Mouse (Mus musculus): ENCODE results near the gene Gm11549.

- TF ChIP-seq SIN3A (IDR thresholded peaks at IDR 0.05; ENCODE audit: low read length) (no peak), CHD1 (IDR thresholded peaks at IDR 0.05; ENCODE audit: low read depth, low read length) (no peak), POLR2AphosphoS2 (IDR thresholded peaks at IDR 0.05; ENCODE audit: low read depth, low read length) (no peak), HCFC1 (IDR thresholded peaks at IDR 0.05; ENCODE audit: low read depth, low read length) (no peak), ZC3H11A (IDR thresholded peaks at IDR 0.05; ENCODE audit: low read depth, low read length) (no peak)
Measured at GRCm38 (mm10) chr3:36491535-36491934, 30.1 kb downstream of the Gm11549 start.

Measured in CH12.LX (cell line).